Mouse (Mus musculus) forebrain, postnatal 0 days (tissue): ENCODE results near the gene Med16. TPM values are rescaled to one million over a fixed set of nuclear protein-coding genes. Genes with fewer than 3 reads are reported as not detected.
A peak's percentile ranks its signal among the peaks of the same experiment; 100 is the strongest.
"Not testable (repeated sequence)": the region's sequence is repeated elsewhere in the genome, so short reads cannot be mapped to it uniquely, and the experiment has no call there.

Experiments used
- ATAC-seq: fragments of 200-750 bp; cut with Nextera tagmentation; 2 replicates; pipeline ENCODE4 v1.8.0; 2017; ENCODE audit warnings: mild to moderate bottlenecking, moderate library complexity
- DNase-seq: peaks from one replicate; pipeline ENCODE4 v3.0.0-alpha.2; 2015
- H3K27ac ChIP-seq: fragments of 300-500 bp; sonication (generic); 2 replicates; pipeline ENCODE4 v1.5.1; 2014; ENCODE audit warnings: low read depth, mild to moderate bottlenecking, antibody characterized with exemption, low read length, moderate library complexity, mixed read lengths
- H3K27me3 ChIP-seq: fragments of 300-500 bp; sonication (generic); 2 replicates; pipeline ENCODE4 v1.6.1; 2014; ENCODE audit warnings: mild to moderate bottlenecking, low read length, mixed read lengths; ENCODE audit not compliant: insufficient read depth
- H3K36me3 ChIP-seq: fragments of 300-500 bp; sonication (generic); 2 replicates; pipeline ENCODE4 v1.6.1; 2014; ENCODE audit warnings: mild to moderate bottlenecking, moderate library complexity; ENCODE audit not compliant: insufficient read depth
- H3K4me1 ChIP-seq: fragments of 300-500 bp; sonication (generic); 2 replicates; pipeline ENCODE4 v1.6.1; 2014; ENCODE audit warnings: antibody characterized with exemption; ENCODE audit not compliant: insufficient read depth
- H3K4me2 ChIP-seq: fragments of 300-500 bp; sonication (generic); 2 replicates; pipeline ENCODE4 v1.6.1; 2014; ENCODE audit warnings: low read depth, mild to moderate bottlenecking, moderate library complexity
- H3K4me3 ChIP-seq: fragments of 300-500 bp; sonication (generic); 2 replicates; pipeline ENCODE4 v1.5.1; 2014; ENCODE audit warnings: low read depth, low read length, mixed read lengths
- H3K9ac ChIP-seq: fragments of 300-500 bp; sonication (generic); 2 replicates; pipeline ENCODE4 v1.6.1; 2014; ENCODE audit warnings: mild to moderate bottlenecking
- H3K9me3 ChIP-seq: fragments of 300-500 bp; sonication (generic); 2 replicates; pipeline ENCODE4 v1.6.1; 2016; ENCODE audit warnings: low read length
- CTCF ChIP-seq: sonication (generic); IDR thresholded peaks from 2 replicates; pipeline ENCODE4 v1.5.1; 2016; ENCODE audit warnings: antibody characterized with exemption, control low read depth, low read depth
- WGBS: fragments of 180-500 bp; shearing (Covaris S2); extraction: QIAGEN DNeasy Blood & Tissue Kit; methylation state at CpG from one replicate; pipeline ENCODE4 v1.1.7; 2014; 5-methylcytosine and 5-hydroxymethylcytosine counted together
- polyA plus RNA-seq: library from polyadenylated mRNA; unstranded; fragments of >200 nt; fragmentation: Nextera tagmentation; extraction: Ambion mirVana; gene quantifications from 2 replicates; pipeline ENCODE4 v1.2.1, GENCODE M21; 2015
- total RNA-seq: library from RNA; depleted of rRNA; stranded (reverse); fragments of >200 nt; gene quantifications from 2 replicates; pipeline ENCODE4 v1.2.3, GENCODE M21; 2014

Med16 gene
- total and polyA plus RNA-seq, 2 experiments from 2014 or later: 56.0 to 60.9 TPM

- DNase-seq (no peak), ATAC-seq (no peak)
- Histone ChIP-seq H3K27me3 (no peaks in the 10 kb centered on the region), H3K4me2 (no peak overlapping the region), H3K4me3 (no peak overlapping the region), H3K36me3 (peaks cover 46% of the 10 kb centered on the region), H3K27ac (no peak overlapping the region), H3K9me3 (no peaks in the 10 kb centered on the region), H3K4me1 (no peaks in the 10 kb centered on the region), H3K9ac (no peak overlapping the region)
- WGBS: 85% methylated on average over 16 of the region's 16 CpGs
- no peak for TF ChIP-seq CTCF
Measured at GRCm38 (mm10) chr10:79896306-79896705, 12.4 kb downstream of the Med16 start.

- peak; percentile 81 for DNase-seq
- H3K4me3 ChIP-seq: not testable (repeated sequence)
Measured at GRCm38 (mm10) chr10:79892451-79893118, 16.1 kb downstream of the Med16 start.

GRCm38 (mm10) chr10:79890670-79891069 lies 18.1 kb downstream of the Med16 start, which contains the start of gene Cfd:
Cfd (plus strand) TSS chr10:79890853.
- no peaks in the 10 kb centered on the region for H3K9me3 ChIP-seq
- peaks cover 8% of the 10 kb centered on the region; the same call in 1 of the 2 replicates for H3K36me3 ChIP-seq
- H3K27ac ChIP-seq: no peak within 1 kb of the TSS
- H3K27me3 ChIP-seq: no peaks in the 10 kb centered on the region
- DNase-seq (no peak), ATAC-seq (no peak)
- no peak within 1 kb of the TSS for H3K9ac ChIP-seq
- H3K4me1 ChIP-seq: no peaks in the 10 kb centered on the region
- TF ChIP-seq CTCF: no peak
- no peak within 1 kb of the TSS for H3K4me3 ChIP-seq
- 39% methylated on average over 5 of the region's 5 CpGs for WGBS
- no peak within 1 kb of the TSS for H3K4me2 ChIP-seq

More at GRCm38 (mm10) chr10:79892451-79893118, 16.1 kb downstream of the Med16 start:
- not testable (repeated sequence) for H3K9me3 ChIP-seq, H3K27me3 ChIP-seq, H3K4me2 ChIP-seq, H3K27ac ChIP-seq, H3K4me1 ChIP-seq, H3K9ac ChIP-seq
- H3K36me3 ChIP-seq: peaks cover 27% of the 10 kb centered on the region
- ATAC-seq: peak; percentile 86
- peak; percentile 83 for TF ChIP-seq CTCF
- 41% methylated on average over 22 of the region's 22 CpGs for WGBS

GRCm38 (mm10) chr10:79889386-79889785 lies 19.3 kb downstream of the Med16 start:
- WGBS: 93% methylated on average over 2 of the region's 2 CpGs
- H3K4me3 ChIP-seq: no peak overlapping the region
- no peak for ATAC-seq

GRCm38 (mm10) chr10:79886611-79887010 lies 22.1 kb downstream of the Med16 start:
- Histone ChIP-seq H3K27me3 (peaks cover 2% of the 10 kb centered on the region; the same call in 1 of the 2 replicates), H3K27ac (no peak overlapping the region), H3K36me3 (no peaks in the 10 kb centered on the region), H3K9me3 (no peaks in the 10 kb centered on the region), H3K4me1 (no peaks in the 10 kb centered on the region), H3K4me2 (no peak overlapping the region), H3K4me3 (no peak overlapping the region), H3K9ac (no peak overlapping the region)
- ATAC-seq (no peak), DNase-seq (no peak)
- TF ChIP-seq CTCF: no peak
- WGBS: 88% methylated on average over 8 of the region's 8 CpGs

More at GRCm38 (mm10) chr10:79889386-79889785, 19.3 kb downstream of the Med16 start:
- Histone ChIP-seq H3K9me3 (no peaks in the 10 kb centered on the region), H3K27me3 (no peaks in the 10 kb centered on the region), H3K36me3 (no peaks in the 10 kb centered on the region), H3K9ac (no peak overlapping the region), H3K27ac (no peak overlapping the region), H3K4me2 (no peak overlapping the region), H3K4me1 (no peaks in the 10 kb centered on the region)
- DNase-seq: no peak
- TF ChIP-seq CTCF: no peak

GRCm38 (mm10) chr10:79886054-79886453 lies 22.7 kb downstream of the Med16 start, which contains the start of gene Elane:
Elane (plus strand) TSS chr10:79886247.
- Histone ChIP-seq H3K36me3 (no peaks in the 10 kb centered on the region), H3K4me1 (no peaks in the 10 kb centered on the region), H3K4me2 (no peak within 1 kb of the TSS), H3K4me3 (no peak within 1 kb of the TSS), H3K9me3 (no peaks in the 10 kb centered on the region), H3K27me3 (peaks cover 5% of the 10 kb centered on the region; the same call in 1 of the 2 replicates), H3K9ac (no peak within 1 kb of the TSS), H3K27ac (no peak within 1 kb of the TSS)
- DNase-seq: no peak
- no peak for TF ChIP-seq CTCF
- 80% methylated on average over 6 of the region's 6 CpGs for WGBS
- ATAC-seq: no peak

- H3K36me3 ChIP-seq, H3K27ac ChIP-seq, H3K27me3 ChIP-seq, DNase-seq, H3K4me1 ChIP-seq, H3K9ac ChIP-seq, H3K4me3 ChIP-seq, H3K9me3 ChIP-seq, H3K4me2 ChIP-seq, ATAC-seq: not testable (repeated sequence)
- whole genome bisulfite sequencing: 85% methylated on average over 2 of the region's 3 CpGs
Measured at GRCm38 (mm10) chr10:79884938-79885337, 23.8 kb downstream of the Med16 start.
